Comparison of ENCODE assay signal across 24 mouse cellular contexts in the genomic region with DNA sequence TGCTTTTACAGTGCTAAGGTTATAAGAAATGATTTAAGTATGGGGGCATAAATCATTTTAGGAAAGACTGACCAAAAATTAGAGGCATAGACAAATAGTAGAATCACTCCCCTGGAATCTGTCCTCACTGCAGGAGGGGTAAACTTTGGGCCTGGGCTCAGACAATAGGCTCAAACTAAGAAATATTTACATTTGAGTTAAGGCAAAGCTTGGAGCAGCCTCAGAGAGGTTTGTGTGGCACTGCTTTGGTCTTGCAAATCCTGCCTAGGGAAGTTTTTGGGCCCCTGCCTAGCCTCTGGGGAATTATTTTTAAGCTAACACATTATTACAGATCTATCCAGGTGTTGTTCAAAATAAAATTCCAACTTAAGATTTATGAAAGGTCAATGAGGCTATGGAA. TPM values are rescaled to one million over a fixed set of nuclear protein-coding genes. Genes with fewer than 3 reads are reported as not detected.
"Had no signal": no experiment of that assay in that cellular context is flagged by ENCODE, and none has a peak within 500 bp of the region (broad histone marks: within the 10 kb centered on the region; RNA-seq: fewer than 3 reads in every experiment).

No protein-coding gene starts in this region.

- ATAC-seq: midbrain, embryonic 16.5 days had no signal

- H3K27me3 ChIP-seq: midbrain, embryonic 12.5 days; neural tube, embryonic 13.5 days; stomach, embryonic 15.5 days had no signal

- H3K9ac ChIP-seq: lung, embryonic 14.5 days; midbrain, embryonic 12.5 days; neural tube, embryonic 13.5 days; stomach, embryonic 15.5 days had no signal

- H3K27ac ChIP-seq: midbrain, embryonic 10.5 days; midbrain, embryonic 12.5 days; neural tube, embryonic 13.5 days; stomach, embryonic 15.5 days; stomach, postnatal 0 days had no signal

- H3K4me1 ChIP-seq: midbrain, embryonic 10.5 days; midbrain, embryonic 12.5 days; neural tube, embryonic 13.5 days; stomach, embryonic 15.5 days had no signal

- H3K9me3 ChIP-seq: midbrain, embryonic 10.5 days; midbrain, embryonic 12.5 days; stomach, embryonic 15.5 days had no signal

- H3K4me2 ChIP-seq: lung, embryonic 14.5 days; midbrain, embryonic 12.5 days; neural tube, embryonic 13.5 days; stomach, embryonic 15.5 days had no signal

- DNase-seq: lung, adult 18-20 months; lung, embryonic 14.5 days; lung, postnatal 10 days; lung, postnatal 4 days; midbrain, embryonic 14.5 days; right cerebral cortex, postnatal 14 days; thymus, adult 2 months; thymus, postnatal 25 days; thymus, postnatal 4 days had no signal

- H3K4me3 ChIP-seq: midbrain, embryonic 10.5 days; midbrain, embryonic 12.5 days; myocyte; neural tube, embryonic 13.5 days; stomach, embryonic 15.5 days had no signal

- H3K36me3 ChIP-seq: midbrain, embryonic 10.5 days; midbrain, embryonic 12.5 days; neural tube, embryonic 13.5 days; stomach, embryonic 15.5 days had no signal

RNA-seq across cellular contexts. Expression of a gene that starts 5.5 kb away (rescaled TPM):
- total RNA-seq: megakaryocyte, adult 5-6 weeks; megakaryocyte-erythroid progenitor cell, adult 5-6 weeks; neutrophil, adult 5-6 weeks had no signal
- polyA plus RNA-seq: lung, embryonic 14.5 days; lung, embryonic 16.5 days; midbrain, embryonic 10.5 days; midbrain, embryonic 12.5 days; midbrain, embryonic 14.5 days; midbrain, embryonic 16.5 days; neural tube, embryonic 11.5 days; neural tube, embryonic 13.5 days; spleen, adult 2 months; stomach, embryonic 15.5 days; stomach, postnatal 0 days; testis, adult 2 months; thymus, adult 2 months; urinary bladder, adult 2 months had no signal

RNA-seq across cellular contexts. Expression of a gene that starts 22.3 kb away (rescaled TPM):
- total RNA-seq: megakaryocyte, adult 5-6 weeks; megakaryocyte-erythroid progenitor cell, adult 5-6 weeks; neutrophil, adult 5-6 weeks had no signal
- polyA plus RNA-seq: lung, embryonic 14.5 days; lung, embryonic 16.5 days; midbrain, embryonic 10.5 days; midbrain, embryonic 12.5 days; midbrain, embryonic 14.5 days; midbrain, embryonic 16.5 days; neural tube, embryonic 11.5 days; neural tube, embryonic 13.5 days; spleen, adult 2 months; stomach, embryonic 15.5 days; stomach, postnatal 0 days; testis, adult 2 months; thymus, adult 2 months; urinary bladder, adult 2 months had no signal

RNA-seq across cellular contexts. Expression of a gene that starts 23.7 kb away (rescaled TPM):
- total RNA-seq: megakaryocyte, adult 5-6 weeks; megakaryocyte-erythroid progenitor cell, adult 5-6 weeks; neutrophil, adult 5-6 weeks had no signal
- polyA plus RNA-seq: lung, embryonic 14.5 days; lung, embryonic 16.5 days; midbrain, embryonic 10.5 days; midbrain, embryonic 12.5 days; midbrain, embryonic 14.5 days; midbrain, embryonic 16.5 days; myocyte; neural tube, embryonic 11.5 days; neural tube, embryonic 13.5 days; spleen, adult 2 months; stomach, embryonic 15.5 days; stomach, postnatal 0 days; testis, adult 2 months; thymus, adult 2 months; urinary bladder, adult 2 months had no signal

RNA-seq across cellular contexts. Expression of a gene that starts 39.1 kb away (rescaled TPM):
- total RNA-seq: megakaryocyte, adult 5-6 weeks; megakaryocyte-erythroid progenitor cell, adult 5-6 weeks had no signal
- polyA plus RNA-seq: lung, embryonic 14.5 days; lung, embryonic 16.5 days; midbrain, embryonic 10.5 days; midbrain, embryonic 12.5 days; midbrain, embryonic 14.5 days; midbrain, embryonic 16.5 days; myocyte; neural tube, embryonic 11.5 days; neural tube, embryonic 13.5 days; spleen, adult 2 months; stomach, embryonic 15.5 days; stomach, postnatal 0 days; testis, adult 2 months; thymus, adult 2 months; urinary bladder, adult 2 months had no signal

RNA-seq across cellular contexts. Expression of a gene that starts 46.9 kb away (rescaled TPM):
- total RNA-seq: megakaryocyte, adult 5-6 weeks; megakaryocyte-erythroid progenitor cell, adult 5-6 weeks; neutrophil, adult 5-6 weeks had no signal
- polyA plus RNA-seq: lung, embryonic 14.5 days; lung, embryonic 16.5 days; midbrain, embryonic 10.5 days; midbrain, embryonic 12.5 days; midbrain, embryonic 14.5 days; midbrain, embryonic 16.5 days; myocyte; neural tube, embryonic 11.5 days; neural tube, embryonic 13.5 days; spleen, adult 2 months; stomach, embryonic 15.5 days; stomach, postnatal 0 days; testis, adult 2 months; thymus, adult 2 months; urinary bladder, adult 2 months had no signal
